Mouse (Mus musculus) lung, postnatal 0 days (tissue): ENCODE results near the gene Zfp523. TPM values are rescaled to one million over a fixed set of nuclear protein-coding genes. Genes with fewer than 3 reads are reported as not detected.

ENCODE experiments used
- ATAC-seq: fragments of 200-750 bp; cut with Nextera tagmentation; 2 replicates; pipeline ENCODE4 v1.8.0; 2017; ENCODE audit warnings: moderate library complexity
- DNase-seq: peaks from one replicate; pipeline ENCODE4 v3.0.0-alpha.2; 2016; ENCODE audit warnings: low spot score
- H3K27ac ChIP-seq: fragments of 300-500 bp; sonication (generic); 2 replicates; pipeline ENCODE4 v1.5.1; 2014; ENCODE audit warnings: antibody characterized with exemption, mild to moderate bottlenecking, low read length, mixed read lengths
- H3K27me3 ChIP-seq: fragments of 300-500 bp; sonication (generic); replicated peaks from 2 replicates; pipeline ENCODE4 v1.6.1; 2014; ENCODE audit warnings: low read length, mixed read lengths; ENCODE audit not compliant: insufficient read depth
- H3K36me3 ChIP-seq: fragments of 300-500 bp; sonication (generic); 2 replicates; pipeline ENCODE4 v1.6.1; 2014; ENCODE audit warnings: low read length, mixed read lengths; ENCODE audit not compliant: insufficient read depth
- H3K4me1 ChIP-seq: fragments of 300-500 bp; sonication (generic); 2 replicates; pipeline ENCODE4 v1.6.1; 2014; ENCODE audit warnings: antibody characterized with exemption, low read depth, low read length, mixed read lengths; ENCODE audit not compliant: insufficient read depth
- H3K4me2 ChIP-seq: fragments of 300-500 bp; sonication (generic); replicated peaks from 2 replicates; pipeline ENCODE4 v1.6.1; 2014; ENCODE audit warnings: low read depth, mild to moderate bottlenecking, low read length, moderate library complexity, mixed read lengths
- H3K4me3 ChIP-seq: fragments of 300-500 bp; sonication (generic); 2 replicates; pipeline ENCODE4 v1.5.1; 2014; ENCODE audit warnings: low read depth, low read length
- H3K9ac ChIP-seq: fragments of 300-500 bp; sonication (generic); replicated peaks from 2 replicates; pipeline ENCODE4 v1.6.1; 2014; ENCODE audit warnings: low read depth, mild to moderate bottlenecking
- H3K9me3 ChIP-seq: fragments of 300-500 bp; sonication (generic); 2 replicates; pipeline ENCODE4 v1.6.1; 2016; ENCODE audit warnings: low read length, mixed read lengths
- CTCF ChIP-seq: IDR thresholded peaks from 2 replicates; pipeline ENCODE4 v1.5.1; 2016; ENCODE audit warnings: antibody characterized with exemption, mild to moderate bottlenecking
- EP300 ChIP-seq: IDR thresholded peaks from 2 replicates; pipeline ENCODE4 v1.6.1; 2016; ENCODE audit warnings: antibody characterized with exemption, mild to moderate bottlenecking, control low read depth
- WGBS: fragments of 180-500 bp; shearing (Covaris S2); extraction: QIAGEN DNeasy Blood & Tissue Kit; methylation state at CpG from one replicate; pipeline ENCODE4 v1.1.7; 2014; 5-methylcytosine and 5-hydroxymethylcytosine counted together
- polyA plus RNA-seq: library from polyadenylated mRNA; unstranded; fragments of >200 nt; fragmentation: Nextera tagmentation; extraction: Ambion mirVana; gene quantifications from 2 replicates; pipeline ENCODE4 v1.2.1, GENCODE M21; 2015

Zfp523 gene
- polyA plus RNA-seq, 1 experiment from 2014 or later: 20.2 TPM

DNA sequence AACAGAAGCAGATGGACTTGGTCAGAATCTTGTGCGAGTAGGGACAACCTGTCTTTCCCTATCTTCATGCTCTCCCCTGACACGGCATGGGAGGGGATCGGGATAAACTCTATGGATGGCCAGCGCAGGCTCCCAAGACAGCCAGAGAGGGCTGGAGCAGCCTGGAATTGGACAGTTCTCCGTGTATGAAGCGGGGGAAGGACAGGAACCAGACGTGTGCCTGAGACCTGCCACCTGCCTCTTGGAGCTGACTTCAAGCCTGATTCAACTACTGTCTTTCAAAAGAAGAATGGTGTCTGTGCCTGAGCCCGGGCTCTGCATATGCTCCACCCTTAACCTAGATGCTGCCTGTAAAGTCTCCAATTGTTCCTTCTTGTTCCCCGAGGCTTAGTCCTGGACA is 4.2 kb upstream of the Zfp523 start:
- Histone ChIP-seq H3K4me3 (no peak overlapping the region), H3K27ac (no peak overlapping the region), H3K9me3 (no peaks in the 10 kb centered on the region), H3K4me2 (no peak overlapping the region), H3K4me1 (peaks cover 16% of the 10 kb centered on the region; the same call in 1 of the 2 replicates), H3K27me3 (no peaks in the 10 kb centered on the region), H3K9ac (no peak overlapping the region), H3K36me3 (no peaks in the 10 kb centered on the region; the same call in 1 of the 2 replicates)
- ATAC-seq (peak; percentile 27), DNase-seq (peak; percentile 71)
- TF ChIP-seq CTCF (no peak), EP300 (no peak)
- WGBS: 38% methylated on average over 9 of the region's 9 CpGs

DNA sequence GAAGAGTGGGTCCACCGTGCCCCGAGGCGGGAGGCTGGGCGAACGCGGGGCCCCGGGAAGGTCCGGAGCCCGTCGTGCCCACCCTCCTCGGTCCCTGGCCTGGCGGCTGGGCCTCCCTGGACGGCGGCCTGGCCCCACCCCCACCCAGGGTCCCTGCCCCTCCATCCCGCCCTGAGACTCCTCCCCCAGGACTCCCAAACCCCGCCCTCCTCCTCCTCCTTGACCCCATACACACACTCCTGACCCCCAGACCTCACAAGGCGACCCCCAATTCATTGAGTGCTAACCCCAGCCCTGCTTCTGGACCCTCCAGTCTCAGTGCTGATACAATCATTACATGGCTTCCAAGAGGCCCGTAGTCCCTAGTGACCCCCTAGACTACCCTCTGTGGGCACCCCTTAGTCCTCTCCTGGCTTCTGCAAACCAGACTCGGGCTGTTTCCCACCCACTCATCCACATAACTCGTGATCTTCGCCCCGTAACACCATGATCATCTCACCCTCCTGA is 664 bp downstream of the Zfp523 start:
- H3K4me2 ChIP-seq: peak overlapping the region; percentile 78
- H3K27me3 ChIP-seq: no peaks in the 10 kb centered on the region
- 7% methylated on average over 15 of the region's 22 CpGs for WGBS
- TF ChIP-seq CTCF (no peak), EP300 (no peak)
- H3K4me1 ChIP-seq: peaks cover 21% of the 10 kb centered on the region; the same call in 1 of the 2 replicates
- H3K4me3 ChIP-seq: peak overlapping the region; percentile 72
- DNase-seq (peak; percentile 72), ATAC-seq (peak; percentile 76)
- H3K9ac ChIP-seq: peak overlapping the region; percentile 76
- peak overlapping the region; percentile 82 for H3K27ac ChIP-seq
- no peaks in the 10 kb centered on the region for H3K36me3 ChIP-seq
- no peaks in the 10 kb centered on the region for H3K9me3 ChIP-seq

DNA sequence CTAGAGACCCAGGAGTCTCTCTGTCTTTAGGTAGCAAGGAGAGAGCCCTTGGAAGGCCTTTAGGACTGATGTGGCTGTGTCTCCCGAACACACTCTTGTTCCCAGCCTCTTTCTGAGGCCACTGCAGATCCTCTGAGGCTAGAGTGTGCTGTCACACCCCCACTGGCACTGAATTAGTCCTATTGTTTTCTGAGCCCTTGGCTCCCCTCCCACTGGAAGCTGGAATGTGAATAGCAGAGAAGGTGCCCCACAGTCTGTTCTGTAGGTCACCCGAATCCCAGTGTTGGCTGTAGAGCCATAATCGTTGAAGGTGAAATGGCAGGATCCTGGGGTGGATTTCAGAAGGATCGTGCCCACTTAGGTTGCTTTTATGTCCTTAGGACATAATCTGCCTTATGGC is 3.4 kb downstream of the Zfp523 start:
- DNase-seq (no peak), ATAC-seq (no peak)
- TF ChIP-seq EP300: no peak
- no peak for TF ChIP-seq CTCF
- peaks cover 14% of the 10 kb centered on the region; the same call in 1 of the 2 replicates for H3K4me1 ChIP-seq
- no peak overlapping the region for H3K27ac ChIP-seq
- H3K9me3 ChIP-seq: no peaks in the 10 kb centered on the region
- no peaks in the 10 kb centered on the region for H3K36me3 ChIP-seq
- H3K27me3 ChIP-seq: no peaks in the 10 kb centered on the region
- H3K4me2 ChIP-seq: no peak overlapping the region
- no peak overlapping the region for H3K4me3 ChIP-seq
- WGBS: 48% methylated on average over 4 of the region's 4 CpGs
- H3K9ac ChIP-seq: no peak overlapping the region

DNA sequence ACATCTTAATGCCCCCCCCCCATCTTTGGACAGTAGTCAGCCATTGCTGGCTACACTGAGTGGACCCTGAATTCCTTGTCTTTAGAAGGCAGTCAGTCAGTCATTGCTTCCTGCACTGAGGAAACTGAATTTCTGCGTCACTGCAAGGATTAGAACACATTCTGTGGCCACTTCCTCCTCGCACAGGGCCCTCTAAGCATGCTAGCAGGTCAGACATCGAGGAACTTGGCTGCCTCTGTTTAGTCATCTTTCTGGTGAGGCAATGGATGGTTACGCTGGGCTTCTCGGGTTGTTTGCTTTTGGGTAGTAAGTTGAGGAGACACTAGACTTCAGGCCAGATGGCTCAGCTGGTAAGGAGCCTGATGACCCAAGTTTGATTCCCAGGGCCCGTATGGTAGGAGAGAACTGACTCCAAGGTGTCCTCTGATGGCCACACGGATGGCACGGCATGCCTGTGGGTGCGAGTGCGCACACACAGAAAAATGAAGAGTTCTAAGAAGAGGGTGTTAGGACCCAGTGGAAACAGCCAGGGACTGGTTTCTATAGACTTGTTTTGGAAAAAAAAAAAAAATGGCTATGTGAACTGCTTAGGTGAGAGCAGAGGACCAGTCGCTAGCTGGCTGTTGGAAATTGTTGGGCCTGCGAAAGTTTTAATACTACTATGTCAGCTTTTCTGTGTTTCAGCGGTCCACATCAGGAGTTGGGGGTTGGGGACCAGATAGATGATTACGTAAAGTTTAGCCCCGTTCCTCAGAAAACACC is 4.0 kb downstream of the Zfp523 start:
- ATAC-seq (no peak), DNase-seq (peak; percentile 53)
- Histone ChIP-seq H3K4me2 (no peak overlapping the region), H3K4me3 (no peak overlapping the region), H3K9me3 (no peaks in the 10 kb centered on the region), H3K9ac (no peak overlapping the region), H3K27me3 (no peaks in the 10 kb centered on the region), H3K36me3 (no peaks in the 10 kb centered on the region), H3K27ac (no peak overlapping the region), H3K4me1 (peaks cover 14% of the 10 kb centered on the region; the same call in 1 of the 2 replicates)
- TF ChIP-seq CTCF (no peak), EP300 (no peak)
- 64% methylated on average over 15 of the region's 15 CpGs for WGBS

DNA sequence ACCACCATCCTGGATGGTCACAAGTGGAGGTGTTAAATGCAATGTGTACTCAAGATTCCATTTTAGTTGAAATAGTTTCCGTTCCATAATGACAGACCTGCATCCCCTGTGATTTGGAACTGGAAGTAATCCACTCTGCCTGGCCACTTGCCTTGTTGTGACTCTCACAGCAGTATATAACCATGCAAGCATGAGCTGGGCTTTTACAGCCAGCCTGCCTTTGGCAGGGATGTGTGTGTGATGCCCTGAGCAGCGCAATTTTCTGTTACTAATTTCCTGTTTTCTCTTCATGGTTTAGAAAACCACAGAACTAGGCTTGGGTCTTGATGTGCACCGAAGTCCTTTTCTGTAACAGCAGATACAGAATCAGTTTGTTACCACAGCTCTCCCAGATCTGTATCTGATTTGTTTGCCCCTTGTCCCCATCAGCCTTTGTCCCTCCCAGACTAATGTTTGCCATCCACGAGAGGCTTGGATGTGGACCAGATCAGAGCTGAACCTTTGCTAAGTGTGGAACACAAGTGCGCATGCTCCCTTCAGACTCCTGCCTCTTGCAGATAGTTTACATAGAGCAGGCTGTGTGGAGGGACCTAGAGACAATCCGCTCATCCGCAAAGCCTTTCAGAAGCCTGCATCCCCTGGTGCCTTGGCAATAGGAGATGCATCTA is 8.2 kb downstream of the Zfp523 start:
- ATAC-seq (no peak; the same call in 1 of the 2 replicates), DNase-seq (peak; percentile 56)
- Histone ChIP-seq H3K4me2 (no peak overlapping the region), H3K9me3 (no peaks in the 10 kb centered on the region), H3K27me3 (no peaks in the 10 kb centered on the region), H3K36me3 (no peaks in the 10 kb centered on the region), H3K27ac (no peak overlapping the region), H3K4me3 (no peak overlapping the region), H3K9ac (no peak overlapping the region), H3K4me1 (peaks cover 5% of the 10 kb centered on the region; the same call in 1 of the 2 replicates)
- no peak for TF ChIP-seq CTCF
- no peak for TF ChIP-seq EP300
- 62% methylated on average over 7 of the region's 7 CpGs for WGBS

DNA sequence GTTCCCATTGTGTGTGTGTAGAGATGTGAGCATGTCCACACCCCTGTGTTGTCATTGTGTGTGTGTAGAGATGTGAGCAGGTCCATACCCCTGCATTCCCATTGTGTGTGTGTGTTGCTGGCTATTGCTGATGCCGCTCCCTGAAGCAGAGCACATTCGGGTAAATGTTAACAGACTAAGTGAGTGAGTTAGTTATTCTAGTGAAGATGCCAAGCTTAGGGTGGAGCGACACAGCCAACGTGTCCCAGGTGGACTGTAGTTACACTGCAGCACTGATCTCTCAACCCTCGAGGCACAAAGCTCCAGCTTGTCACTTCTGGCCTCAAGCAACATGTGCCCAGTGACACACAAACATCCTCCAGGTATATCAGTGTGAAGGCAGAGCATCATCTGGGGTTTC is 11.4 kb downstream of the Zfp523 start:
- Histone ChIP-seq H3K27ac (no peak overlapping the region), H3K27me3 (no peaks in the 10 kb centered on the region), H3K4me1 (no peaks in the 10 kb centered on the region), H3K36me3 (peaks cover 12% of the 10 kb centered on the region; the same call in 1 of the 2 replicates), H3K9me3 (no peaks in the 10 kb centered on the region), H3K4me3 (no peak overlapping the region), H3K9ac (no peak overlapping the region), H3K4me2 (no peak overlapping the region)
- 87% methylated on average over 5 of the region's 5 CpGs for WGBS
- ATAC-seq (no peak), DNase-seq (no peak)
- TF ChIP-seq CTCF (no peak), EP300 (no peak)
